Mouse (Mus musculus): Measurements from ENCODE around the gene Cxadr.
"Not testable (repeated sequence)": the region's sequence is repeated elsewhere in the genome, so short reads cannot be mapped to it uniquely, and the experiment has no call there.

The Cxadr gene

DNA sequence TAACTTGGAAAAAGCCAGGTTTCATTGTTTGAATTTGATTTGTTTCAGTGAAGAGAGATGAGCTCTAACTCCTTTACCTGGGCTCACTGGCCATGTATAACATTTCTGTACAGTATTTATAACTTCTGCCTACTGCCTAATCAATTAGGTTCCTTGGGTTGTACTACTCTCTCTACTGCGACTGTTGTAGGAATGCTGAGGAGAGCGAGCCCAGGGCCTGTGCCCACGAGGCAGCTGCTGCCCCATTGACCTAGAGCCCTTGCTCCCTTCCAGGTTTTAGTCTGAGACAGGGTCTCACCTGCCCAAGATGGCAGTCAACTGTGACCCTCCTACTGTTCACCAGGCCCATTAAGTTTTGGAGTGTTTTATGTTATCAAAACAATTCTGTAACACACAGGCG is 60.2 kb downstream of the Cxadr start:
- no peak for DNase-seq (ENCODE audit: low read depth, low spot score)

DNA sequence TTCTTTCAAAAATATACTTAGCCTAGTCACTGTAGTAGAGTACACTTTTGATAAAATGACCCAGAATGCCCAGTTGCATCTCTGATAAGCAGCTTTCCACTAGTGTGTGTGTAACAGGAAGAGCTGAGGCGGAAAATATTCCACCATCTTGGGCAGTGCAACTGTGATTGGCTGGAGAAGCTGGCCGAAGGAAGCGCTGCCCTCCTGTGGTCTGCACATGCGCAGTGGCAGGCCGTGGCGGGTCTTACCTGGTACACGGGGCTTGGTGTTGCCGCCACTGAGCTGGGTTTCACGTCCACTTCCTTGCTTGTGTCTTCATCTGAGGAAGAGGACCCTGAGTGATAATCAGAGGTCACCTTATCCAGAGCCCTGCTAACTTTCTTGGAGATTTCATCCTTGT is 63.3 kb downstream of the Cxadr start:
- DNase-seq (ENCODE audit: low read depth, low spot score), result not testable (repeated sequence)

DNA sequence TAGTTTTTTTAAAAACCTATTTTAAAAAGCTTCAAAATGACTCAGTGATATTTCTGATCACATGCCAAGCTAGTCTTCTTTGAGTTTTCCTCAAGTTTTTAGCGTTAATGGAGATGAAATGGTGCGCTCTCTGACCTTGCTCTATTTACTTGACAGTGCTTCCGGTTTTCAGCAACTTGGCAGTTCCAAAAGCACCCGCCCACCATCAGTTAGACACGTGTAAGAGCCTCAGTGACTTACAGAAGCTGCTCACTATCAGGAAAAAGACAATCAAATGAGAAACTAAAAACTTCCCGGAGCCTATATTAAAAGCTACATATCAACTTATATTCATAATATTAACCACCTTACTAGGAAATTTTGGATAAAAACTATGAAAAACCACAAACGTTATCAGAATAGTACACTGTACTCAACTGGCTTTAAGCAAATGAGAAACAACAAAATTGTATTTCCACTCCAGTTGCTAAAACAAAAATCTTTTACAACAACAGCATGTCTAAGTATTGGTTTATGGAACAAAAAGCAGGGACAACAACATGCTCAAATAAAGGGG is 70.3 kb downstream of the Cxadr start:
- no peak for DNase-seq (ENCODE audit: low read depth, low spot score)

DNA sequence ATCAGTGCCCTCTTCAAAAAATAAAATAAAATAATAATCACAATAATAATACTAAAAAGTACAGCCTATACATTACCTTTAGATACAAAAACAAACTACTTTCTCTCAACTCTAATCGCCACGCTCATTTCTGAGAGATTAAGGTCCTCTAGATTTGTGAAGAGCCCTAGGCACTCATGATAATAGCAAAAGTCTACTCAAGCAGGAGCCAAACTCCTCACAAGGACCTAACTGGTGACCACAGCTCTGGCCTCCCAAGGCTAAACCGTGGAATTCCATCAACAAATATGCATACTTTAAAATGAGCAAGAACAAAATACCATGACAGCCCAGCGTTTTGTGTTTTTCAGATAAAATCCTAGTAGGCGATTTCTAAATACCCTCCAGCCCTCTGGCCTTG is 71.5 kb downstream of the Cxadr start:
- no peak for DNase-seq (ENCODE audit: low read depth, low spot score)

DNA sequence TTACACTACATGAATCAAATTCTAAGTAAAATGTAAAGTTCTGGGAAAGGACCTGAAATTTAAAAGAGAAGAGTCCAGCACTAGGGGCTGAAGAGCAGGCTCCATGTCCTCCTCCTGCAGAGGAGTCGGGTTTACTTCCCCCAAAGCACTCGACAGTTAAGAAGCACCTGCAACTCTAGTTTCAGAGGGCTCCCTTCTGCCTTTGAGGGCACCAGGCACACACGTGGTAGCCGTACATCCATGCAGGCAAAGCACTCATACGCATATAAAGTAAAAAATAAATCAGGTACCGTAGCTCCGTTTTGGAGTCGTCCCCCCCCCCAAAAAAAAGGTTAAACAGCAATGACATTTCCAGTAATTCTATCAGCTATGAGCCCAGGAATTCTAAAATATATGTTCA is 72.5 kb downstream of the Cxadr start:
- no peak for DNase-seq (ENCODE audit: low read depth, low spot score)

DNA sequence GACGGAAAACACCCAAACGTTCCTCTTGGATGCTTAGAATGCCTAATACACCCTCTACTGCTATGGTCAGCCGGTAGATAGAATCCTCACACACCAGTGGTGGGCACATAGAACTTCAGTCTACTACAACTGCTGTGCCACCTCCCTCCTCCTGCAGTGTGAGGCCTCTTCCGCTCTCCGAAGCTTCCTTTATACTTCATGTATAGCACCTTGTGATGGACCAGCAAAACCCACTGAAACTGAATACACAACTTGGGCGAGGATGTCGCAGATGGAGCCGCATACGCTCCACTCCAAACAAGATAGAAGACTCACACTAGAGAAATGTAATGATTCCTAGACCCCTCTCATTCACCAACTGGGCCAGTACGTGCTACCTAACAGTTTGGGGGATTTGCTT is 73.9 kb downstream of the Cxadr start:
- peak; percentile 67 for DNase-seq (ENCODE audit: low read depth, low spot score)

DNA sequence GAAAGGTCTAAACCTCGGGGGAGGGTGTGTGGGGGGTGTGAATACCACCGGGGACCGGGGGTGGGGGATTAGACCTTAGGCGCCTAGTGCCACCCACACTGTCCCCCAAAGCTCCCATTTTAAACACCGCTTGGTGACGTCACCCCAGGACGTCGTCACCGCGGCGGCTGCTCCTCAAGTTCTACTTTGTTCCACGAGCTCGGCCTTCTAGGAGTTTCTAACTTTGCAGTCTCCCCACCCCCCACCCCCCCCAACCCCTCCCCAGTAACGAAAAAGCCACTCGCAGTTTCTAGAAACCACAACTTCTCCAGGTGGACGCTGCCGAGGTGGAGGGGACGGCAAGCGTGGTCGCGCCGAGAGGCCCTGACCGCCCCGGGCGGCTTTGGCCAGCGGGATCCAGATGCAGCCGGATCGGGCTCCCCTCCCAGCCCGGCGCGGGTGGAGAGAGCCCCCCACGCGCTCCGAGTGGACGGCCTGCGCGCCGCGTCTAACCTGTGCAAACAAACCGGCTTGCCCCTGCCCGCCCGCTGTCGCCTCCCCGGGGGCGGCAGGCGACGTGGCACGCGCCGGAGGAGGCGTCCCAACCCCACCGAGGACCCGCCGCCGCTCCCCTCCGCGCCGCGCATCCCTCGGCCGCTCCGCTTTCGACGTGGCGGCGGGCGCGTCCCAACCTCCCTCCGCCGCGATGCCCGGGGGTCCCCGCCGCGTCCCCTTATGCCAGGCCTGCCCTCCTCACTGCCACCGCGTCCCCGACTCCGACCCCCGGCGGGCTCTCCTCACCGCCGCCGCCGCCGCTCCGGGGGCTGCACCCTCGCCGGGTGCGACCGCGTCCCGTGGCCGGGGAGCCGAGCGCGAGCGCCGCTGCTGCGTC is 74.8 kb downstream of the Cxadr start:
- peak; percentile 89 for DNase-seq (ENCODE audit: low read depth, low spot score)

DNA sequence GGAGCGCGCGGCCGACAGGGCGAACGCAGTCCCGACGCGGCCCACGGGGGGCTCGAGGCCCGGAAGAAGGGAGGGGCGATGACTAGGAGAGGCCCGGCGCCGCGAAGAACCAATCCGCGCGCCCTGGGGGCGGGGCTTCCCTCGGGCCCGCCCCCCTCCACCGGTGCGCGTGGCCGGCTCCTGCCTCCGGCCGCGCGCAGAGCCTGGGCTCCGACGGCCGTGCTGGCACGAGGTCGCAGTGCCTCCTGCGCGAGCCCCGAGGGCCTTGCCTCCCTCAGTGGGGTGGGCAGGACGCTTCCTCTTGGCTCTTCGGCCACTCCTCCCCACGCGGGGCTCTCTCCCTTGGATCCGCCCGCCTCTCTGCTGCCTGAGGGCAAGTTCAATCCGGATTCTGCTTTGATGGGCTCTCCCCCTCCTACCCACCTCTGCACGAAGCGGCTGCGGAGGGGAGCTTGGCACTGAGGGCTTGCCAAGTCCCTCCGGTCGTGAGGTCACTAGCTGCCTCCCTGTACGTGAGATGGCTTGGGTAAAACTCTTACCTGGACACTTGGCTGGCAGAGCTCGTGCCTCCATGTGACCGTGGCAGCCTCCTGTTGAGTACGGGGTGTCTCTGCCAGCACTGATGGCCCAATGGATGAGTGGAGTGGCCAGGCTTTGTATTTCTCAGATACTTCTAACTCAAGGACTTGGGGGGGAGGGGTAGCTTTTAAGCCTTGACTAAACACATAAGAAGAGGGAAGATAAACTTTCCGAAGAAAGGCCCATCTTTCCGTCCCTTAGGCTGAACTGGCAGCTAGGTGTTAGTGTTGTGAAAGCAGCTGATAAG is 75.7 kb downstream of the Cxadr start, which contains the start of gene Btg3:
TSS of gene Btg3 (minus strand) at position 448 of the 826 bp plus-strand sequence.
- peak; percentile 96 for DNase-seq (ENCODE audit: low read depth, low spot score)

DNA sequence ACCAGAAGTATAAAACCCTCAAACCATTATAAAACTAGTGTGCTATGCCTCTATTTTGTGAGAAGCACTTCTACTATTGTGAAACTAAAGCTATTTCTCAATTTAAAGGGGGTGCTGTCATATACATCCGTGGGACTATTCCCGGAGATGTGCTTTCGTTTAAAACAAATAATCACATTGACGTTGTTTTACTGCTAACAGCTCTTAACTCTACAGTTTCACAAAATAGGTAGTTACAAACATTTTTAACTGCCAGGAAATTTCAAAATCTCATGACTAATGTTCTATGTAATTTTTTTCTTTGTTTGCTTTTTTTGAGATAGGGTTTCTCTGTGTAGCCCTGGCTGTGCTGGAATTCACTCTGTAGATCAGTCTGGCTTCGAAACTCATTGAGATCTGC is 77.2 kb downstream of the Cxadr start:
- DNase-seq (ENCODE audit: low read depth, low spot score), result no peak

DNA sequence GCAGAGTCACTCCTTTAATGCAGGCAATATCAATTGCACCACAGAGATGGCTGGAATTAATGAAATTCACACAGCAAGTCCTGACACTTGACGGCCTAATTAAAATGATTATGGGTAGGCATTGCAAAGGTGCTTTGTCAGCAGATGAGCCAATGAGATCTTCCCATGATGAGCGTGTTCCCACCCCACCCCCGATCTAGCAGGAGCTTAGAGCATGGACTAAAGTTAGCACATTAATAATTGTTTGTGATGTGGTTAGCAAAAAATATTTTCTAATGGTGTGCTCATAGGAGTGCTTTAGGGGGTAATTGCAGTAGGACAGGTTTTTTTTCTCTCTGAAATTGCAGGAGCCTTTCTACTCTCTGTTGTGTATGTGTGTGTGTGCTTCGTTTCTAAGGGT is 87.8 kb downstream of the Cxadr start:
- DNase-seq (ENCODE audit: low read depth, low spot score), result no peak

DNA sequence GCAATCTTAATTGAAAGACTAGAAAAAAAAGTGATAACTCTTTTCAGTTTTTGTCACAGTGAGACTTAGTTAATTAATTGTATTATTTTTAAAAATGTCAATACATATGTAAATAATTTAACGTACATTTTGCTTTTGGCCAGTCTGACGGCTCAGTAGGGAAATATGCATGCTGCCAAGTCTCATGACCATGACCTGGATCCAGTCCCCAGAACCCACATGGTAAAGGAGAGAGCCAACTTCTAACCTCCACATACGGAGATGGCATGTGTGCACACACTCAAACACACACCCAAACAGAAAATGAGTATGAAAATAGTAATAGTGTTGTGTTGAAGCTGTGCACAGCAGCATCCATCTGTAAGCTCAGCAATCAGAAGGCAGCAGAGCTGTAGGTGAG is 88.7 kb downstream of the Cxadr start:
- DNase-seq (ENCODE audit: low read depth, low spot score), result no peak

DNA sequence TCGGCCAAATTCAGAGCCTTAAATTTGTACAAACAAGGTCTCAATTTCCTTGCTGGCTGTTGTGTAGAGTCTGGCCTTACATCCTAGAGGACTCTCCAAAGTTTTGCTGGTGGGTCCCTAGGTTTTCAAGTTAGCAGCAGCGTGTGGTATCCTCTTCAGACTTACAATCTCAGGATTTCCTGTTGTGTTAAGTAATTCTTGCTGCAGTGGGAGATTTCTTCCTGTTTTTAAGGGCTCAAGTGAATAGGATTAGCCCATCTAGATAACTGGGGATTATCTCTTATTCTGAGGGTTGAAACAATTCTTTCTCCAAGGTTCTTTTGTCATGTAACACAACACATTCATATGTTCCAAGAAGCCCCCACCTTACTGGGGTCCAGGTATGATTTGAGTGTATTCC is 90.1 kb downstream of the Cxadr start:
- no peak for DNase-seq (ENCODE audit: low read depth, low spot score)

DNA sequence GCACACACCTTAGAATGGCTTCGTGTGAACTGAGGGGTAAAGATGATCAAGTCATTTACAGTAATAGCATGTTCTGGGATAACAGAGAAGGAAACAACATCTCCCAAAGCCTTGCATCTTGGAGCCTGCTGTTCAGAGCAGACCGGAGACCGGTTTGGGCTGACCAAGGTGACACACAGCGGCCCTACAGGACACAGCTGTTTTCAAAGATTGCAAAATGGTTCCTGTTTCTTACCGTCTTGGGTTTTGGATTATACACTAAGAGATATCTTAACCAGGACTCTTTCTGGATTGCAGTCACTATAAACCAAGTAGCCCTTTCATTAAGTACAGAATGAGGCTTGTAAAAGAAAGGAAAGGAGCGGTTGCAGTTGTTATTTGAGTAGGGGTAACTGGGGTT is 97.4 kb downstream of the Cxadr start:
- DNase-seq (ENCODE audit: low read depth, low spot score), result no peak

DNA sequence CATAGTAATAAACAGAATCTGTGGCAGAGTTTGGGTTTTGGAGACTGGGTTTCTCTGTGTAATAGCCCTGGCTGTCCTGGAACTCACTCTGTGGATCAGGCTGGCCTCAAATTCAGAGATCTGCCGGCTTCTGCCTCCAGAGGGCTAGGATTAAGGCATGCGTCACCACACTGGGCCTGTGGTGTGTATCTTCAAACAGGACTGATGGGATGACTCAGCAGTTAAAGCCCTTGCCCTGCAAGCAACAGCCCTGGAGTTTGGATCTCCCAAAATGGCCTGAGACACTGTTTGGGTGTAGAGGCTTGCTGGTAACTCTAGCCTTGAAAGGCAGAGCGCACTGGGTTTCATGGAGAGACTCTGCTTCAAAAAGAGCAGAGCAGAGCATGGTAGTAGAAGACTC is 98.1 kb downstream of the Cxadr start:
- DNase-seq (ENCODE audit: low read depth, low spot score), result no peak

DNA sequence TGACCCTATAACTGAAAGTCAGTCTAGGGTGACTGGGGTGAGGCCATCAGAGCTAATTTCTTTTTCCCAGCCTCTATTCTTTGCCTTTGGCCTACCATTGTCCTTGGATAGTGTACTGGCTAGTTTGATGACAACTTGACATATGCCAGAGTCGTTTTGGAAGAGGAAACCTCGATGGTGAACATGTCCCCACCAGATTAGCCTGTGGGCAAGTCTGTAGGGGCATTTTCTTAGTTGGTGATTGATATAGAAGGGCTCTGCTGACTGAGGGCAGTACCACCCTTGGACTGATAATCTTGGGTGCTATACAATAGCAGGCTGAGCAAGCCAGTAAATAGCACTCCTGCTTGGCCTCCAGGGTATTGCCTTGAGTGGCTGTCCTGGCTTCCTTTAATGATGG is 101.0 kb downstream of the Cxadr start:
- no peak for DNase-seq (ENCODE audit: low read depth, low spot score)

DNA sequence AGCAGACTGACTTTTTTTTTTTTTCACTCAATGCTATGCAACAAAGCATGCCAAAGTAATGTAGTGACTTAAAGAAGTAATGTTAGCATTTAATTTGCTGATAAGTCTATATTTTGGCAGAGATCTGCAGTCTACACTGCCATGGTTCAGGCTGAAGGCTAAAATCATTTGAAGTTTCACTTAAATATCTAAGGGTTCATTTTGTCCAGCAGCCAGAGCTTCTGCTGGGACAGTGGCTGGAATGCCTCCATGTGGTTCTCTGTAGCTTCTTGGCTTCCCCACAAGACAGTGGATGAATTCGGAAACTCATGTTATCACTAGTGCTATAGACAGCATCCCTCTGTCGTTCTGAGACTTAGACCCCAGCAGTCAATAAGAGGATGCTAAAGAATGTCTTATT is 105.4 kb downstream of the Cxadr start:
- DNase-seq (ENCODE audit: low read depth, low spot score), result no peak

DNA sequence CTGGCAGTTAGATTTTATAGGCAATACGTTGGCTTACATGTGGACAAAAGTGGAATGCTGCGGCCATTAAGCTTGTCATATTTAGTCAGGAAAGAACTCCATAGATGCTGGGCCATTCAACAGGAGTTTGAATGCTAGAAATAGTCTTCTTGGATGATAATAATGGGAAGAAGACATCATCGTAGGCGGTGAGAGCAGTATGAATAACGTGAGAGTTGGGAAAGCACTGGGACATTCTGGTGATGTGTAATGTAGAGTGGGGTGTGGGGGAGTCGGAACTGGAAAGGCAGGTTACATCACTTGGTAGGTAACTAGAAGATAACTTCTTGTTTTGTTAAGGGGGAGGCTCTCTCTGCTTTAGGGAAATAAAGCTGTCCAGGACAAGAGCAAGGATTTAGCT is 106.6 kb downstream of the Cxadr start:
- no peak for DNase-seq (ENCODE audit: low read depth, low spot score)

Data from CD4-positive helper T cell, adult 2 months (primary cell).